Mouse (Mus musculus) thymus, postnatal 14 days (tissue): ENCODE data around the gene Nsun2.

ENCODE experiments used
- DNase-seq: peaks from one replicate; pipeline ENCODE4 v3.0.0; 2021

Gene Nsun2

DNA sequence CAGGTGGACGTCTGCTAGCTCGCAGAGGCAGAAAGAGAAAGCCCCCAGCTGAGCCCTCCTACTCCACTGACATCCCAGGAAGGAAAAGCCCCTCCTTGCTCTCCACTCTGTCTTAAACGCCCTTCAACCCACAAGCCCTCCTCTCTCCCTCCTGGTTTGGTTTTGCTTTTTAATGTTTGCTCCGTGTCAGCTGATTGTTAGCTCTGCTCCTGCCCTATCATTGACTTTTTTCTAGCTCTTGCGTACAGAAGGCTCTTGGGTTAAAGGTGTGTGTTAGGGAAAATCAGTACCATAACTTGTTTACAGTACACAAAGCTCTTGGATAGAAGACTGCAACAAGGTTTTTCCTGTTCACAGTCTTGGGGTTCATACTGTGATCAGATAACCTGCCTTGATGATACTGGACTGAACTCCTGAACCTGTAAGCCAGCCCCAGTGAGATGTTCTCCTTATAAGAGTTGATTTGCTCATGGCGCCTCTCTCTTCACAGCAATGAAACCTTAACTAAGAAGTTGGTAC lies 104.6 kb downstream of the Nsun2 start:
- no peak for DNase-seq

DNA sequence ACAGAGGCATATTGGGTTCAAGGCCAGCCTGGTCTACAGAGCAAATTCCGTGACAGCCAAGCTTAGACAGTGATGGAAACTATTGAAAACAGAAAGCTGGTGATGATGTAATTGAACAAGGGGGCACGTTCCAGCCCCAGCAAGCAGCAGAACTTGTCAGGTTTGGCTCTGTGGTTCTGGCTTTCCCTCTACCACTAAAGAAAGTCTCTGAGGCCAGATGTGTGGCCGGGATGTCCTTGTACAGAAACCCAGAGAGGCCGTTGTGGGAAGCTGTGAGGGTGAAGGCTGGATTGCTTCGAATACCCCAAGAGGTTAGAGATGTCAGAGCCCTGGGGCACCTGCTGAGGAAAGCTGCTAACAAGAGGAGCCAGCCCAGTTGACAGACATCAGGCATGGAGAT lies 105.7 kb downstream of the Nsun2 start:
- no peak for DNase-seq

DNA sequence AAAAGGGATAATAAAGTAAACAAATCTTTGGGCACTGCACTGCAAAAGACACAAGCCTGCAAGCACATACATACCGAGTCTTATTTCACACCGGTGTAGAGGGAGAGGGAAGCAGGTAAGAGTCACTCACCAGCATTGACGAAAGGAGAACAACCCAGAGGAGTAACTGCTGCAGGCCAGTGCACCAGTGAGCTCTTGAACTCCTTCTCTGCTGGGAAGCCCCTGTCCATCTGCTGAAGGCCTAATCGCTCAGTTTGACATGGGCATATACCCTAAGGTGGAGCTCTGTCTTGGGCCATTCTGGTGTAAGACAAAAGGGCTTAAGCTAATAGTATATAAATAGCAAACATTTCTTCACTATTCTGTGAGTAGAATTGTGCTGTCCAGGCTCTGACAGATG lies 106.6 kb downstream of the Nsun2 start:
- DNase-seq, result no peak

DNA sequence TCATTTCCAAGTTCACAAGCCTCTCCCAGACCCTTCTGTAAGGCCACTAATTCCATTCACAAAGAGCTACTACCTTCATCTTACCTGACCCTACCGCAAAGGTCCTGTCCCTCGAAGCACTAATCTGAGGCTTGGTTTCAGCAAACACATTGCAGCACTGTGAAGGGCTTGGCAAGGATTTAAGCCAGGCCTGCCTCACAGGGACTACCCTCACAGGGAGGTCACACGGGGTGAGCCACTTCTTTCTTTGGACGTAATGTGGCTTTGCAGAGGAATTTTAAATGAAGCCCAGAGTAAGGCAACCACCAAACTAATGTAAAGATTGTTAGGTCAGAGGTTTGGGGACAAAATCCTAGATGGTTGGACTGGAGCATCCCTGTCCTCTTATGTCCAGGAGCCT lies 107.0 kb downstream of the Nsun2 start:
- no peak for DNase-seq

GRCm38 (mm10) chr13:69641017-69641416 lies 107.5 kb downstream of the Nsun2 start:
- no peak for DNase-seq

DNA sequence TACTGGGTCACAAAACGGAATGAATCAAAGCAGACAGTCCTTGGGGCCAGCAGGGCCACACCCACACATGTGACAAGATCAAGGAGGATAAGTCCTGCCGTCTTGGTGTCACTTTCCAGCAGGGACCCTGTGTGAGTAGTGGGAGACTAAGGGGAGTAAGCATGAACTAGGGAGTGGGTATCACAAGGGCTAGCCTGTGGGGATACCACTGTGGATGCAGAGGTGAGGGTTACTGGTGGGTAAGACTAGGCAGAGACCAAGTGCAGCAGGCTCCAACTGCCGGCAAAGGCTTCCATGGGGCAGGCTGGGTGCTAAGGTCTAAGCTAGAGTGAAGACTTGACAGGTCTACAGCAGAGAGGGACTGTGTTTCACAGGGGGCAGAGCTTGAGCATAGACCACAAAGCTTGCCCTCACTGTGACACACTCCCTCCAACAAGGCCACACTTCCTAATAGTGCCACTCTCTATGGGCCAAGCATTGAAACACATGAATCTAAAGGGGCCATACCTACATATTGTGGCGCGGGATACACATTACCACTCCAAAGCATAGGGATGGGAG lies 109.2 kb downstream of the Nsun2 start:
- DNase-seq, result no peak

DNA sequence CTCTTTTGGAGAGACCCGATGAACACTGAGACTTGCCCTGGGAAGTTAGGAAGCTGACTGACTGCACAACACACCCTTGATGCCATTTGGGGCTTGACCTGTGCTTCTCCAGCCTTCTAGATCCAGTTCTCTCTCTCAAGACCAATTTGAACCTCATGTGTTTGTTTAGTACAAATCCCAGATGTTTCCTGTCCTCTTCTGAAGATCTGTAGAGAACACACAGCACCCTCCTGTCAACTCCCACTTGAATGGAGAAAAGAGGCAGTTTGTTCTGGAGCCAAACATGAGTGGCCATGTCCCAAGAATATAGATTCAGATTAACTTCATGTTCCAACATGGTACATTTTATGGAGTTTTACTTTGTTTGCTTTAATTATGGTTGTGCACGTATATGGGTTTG lies 110.4 kb downstream of the Nsun2 start:
- no peak for DNase-seq

DNA sequence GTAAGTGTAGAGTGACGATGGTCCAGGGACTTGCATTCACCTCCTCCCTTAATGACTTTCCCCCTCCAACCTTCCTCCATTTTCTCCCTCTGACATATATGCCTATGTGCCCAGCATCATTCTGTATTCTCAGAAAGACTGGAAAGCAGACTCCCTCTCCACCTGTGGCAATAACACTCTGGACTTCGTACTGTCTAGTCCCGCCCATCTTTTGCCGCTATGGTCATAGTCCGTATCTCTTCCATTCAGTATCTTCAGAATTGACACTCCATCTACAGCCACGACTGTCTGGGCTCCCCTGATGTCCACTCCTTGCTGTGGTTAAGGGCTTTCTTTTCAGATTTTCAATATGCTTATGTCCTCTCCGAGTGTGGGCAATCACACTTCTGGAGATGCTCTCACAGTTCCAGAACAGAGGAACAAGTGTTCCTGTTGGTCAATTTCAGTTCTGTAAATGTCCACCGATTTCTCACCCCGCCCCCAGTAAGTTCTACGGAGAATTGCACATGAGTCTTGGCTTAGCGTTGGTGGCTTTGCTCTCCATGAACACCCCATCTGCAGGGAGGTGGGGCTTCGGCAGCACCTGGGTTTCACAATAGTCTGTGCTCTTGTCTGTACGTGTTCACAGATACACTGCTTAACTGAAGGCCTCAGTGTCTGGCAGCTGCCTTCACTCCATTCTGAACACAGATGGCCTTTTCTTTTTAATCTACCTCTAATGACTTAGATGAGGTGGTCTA lies 111.1 kb downstream of the Nsun2 start:
- no peak for DNase-seq

GRCm38 (mm10) chr13:69645694-69646423 lies 112.3 kb downstream of the Nsun2 start:
- no peak for DNase-seq

GRCm38 (mm10) chr13:69646481-69646880 lies 112.9 kb downstream of the Nsun2 start:
- DNase-seq, result no peak

GRCm38 (mm10) chr13:69654508-69654907 lies 121.0 kb downstream of the Nsun2 start:
- DNase-seq, result no peak

- DNase-seq, result no peak
These were observed 138.6 kb downstream of the Nsun2 start for GRCm38 (mm10) chr13:69672121-69672520.

DNA sequence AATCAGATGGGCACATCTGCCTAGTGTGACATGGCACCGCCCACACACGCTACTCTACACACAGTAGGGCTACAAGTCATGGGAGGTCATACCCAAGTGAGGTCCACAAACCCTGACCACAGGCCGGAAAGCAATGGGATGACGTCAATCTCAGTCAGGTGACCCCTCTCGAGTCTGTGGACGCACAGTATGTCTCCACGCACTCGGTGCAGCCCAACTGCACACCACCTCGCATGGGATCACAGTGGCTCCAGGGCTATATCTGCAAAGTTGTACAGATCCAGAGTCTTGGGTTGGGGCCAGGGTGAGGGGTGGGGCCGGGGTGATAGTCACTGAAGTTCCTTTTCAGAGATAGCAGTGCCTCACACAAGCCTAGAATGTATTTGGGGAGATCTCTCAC lies 139.0 kb downstream of the Nsun2 start:
- no peak for DNase-seq

DNA sequence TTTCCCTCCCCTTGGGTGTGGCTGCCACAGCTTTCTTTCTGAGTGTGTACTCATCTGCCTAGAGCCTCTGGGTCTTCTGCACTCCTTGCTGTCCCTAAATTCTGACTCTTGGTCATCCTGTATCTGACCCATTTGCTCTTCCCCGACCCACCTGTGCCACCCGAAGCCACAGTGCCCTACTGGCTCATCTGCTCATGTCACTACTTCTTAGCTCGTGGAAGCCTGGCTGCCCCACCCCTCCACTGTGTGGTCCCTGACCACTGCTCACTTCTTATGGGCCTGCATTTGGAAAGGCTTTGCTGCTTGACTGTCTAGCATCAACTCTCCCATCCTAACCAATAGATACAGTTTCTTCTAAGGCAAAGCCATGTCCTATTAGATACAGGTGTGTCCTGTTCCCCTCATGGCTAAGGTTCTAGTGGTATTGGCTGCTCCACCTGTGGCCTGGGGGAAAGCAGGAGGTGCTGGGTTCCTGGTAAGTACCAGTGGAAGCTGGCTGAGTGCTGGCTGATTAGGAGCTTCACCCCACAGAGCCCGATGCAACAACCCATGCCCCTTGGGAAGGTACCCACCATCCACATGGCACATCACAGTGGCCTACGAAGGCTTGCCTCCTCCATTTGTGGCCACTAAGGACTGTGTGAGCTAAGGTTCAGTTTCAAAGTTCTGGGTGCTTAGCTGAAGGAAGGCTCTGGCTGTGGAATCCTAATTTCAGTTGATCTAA lies 139.8 kb downstream of the Nsun2 start:
- DNase-seq, result no peak

GRCm38 (mm10) chr13:69673921-69674618 lies 140.5 kb downstream of the Nsun2 start:
- DNase-seq, result no peak
